Mouse (Mus musculus): ENCODE results near the gene Hdac2. TPM values are rescaled to one million over a fixed set of nuclear protein-coding genes. Genes with fewer than 3 reads are reported as not detected.

Hdac2 gene
- 57.8 and 91.3 TPM in 2 replicates for total RNA-seq (2012; rRNA removed)

- in situ Hi-C loops (cut with MboI; ENCODE audit: low sequenced_read_pairs in 2 of 2, unreplicated experiment in 2 of 2) = no loop called here
- peak; percentile 56 for DNase-seq (ENCODE audit: low read depth, low spot score)
- H3K4me1 ChIP-seq (ENCODE audit: control insufficient read depth in 2 of 2, insufficient read depth in 2 of 2, low read length in 2 of 2, poor library complexity in 1 of 2) = no peaks in the 10 kb centered on the region; a peak in 1 of 4 replicates
- H3K9ac ChIP-seq (ENCODE audit: insufficient read depth, low read depth, low read length, poor library complexity, severe bottlenecking) = peak within 1 kb of the TSS; percentile 84
- peak; percentile 52; the same call in 1 of the 2 replicates for TF ChIP-seq ZC3H11A (IDR thresholded peaks at IDR 0.05; ENCODE audit: borderline replicate concordance, low read depth, low read length)
- TF ChIP-seq ZNF384 (IDR thresholded peaks at IDR 0.05; ENCODE audit: low read depth, low read length) = 0 out of 2 replicates have a peak, but pooled peaks have one; percentile 29
- peak; percentile 29; the same call in 1 of the 2 replicates for TF ChIP-seq CHD2 (IDR thresholded peaks at IDR 0.05; ENCODE audit: low read depth, low read length)
- TF ChIP-seq MAFK (IDR thresholded peaks at IDR 0.05; ENCODE audit: insufficient read depth, low read depth, low read length) = no peak
- H3K4me3 ChIP-seq (ENCODE audit: insufficient read depth in 1 of 2, low read depth in 1 of 2, low read length in 2 of 2, poor library complexity in 1 of 2, severe bottlenecking in 1 of 2) = peak within 1 kb of the TSS; percentile 90 to 98
- H3K27ac ChIP-seq (ENCODE audit: insufficient read depth, low read depth, low read length, poor library complexity, severe bottlenecking) = peak within 1 kb of the TSS; percentile 81
- H3K9me3 ChIP-seq (ENCODE audit: control insufficient read depth, insufficient read depth, low read depth, low read length) = no peaks in the 10 kb centered on the region
- H3K36me3 ChIP-seq (ENCODE audit: control insufficient read depth, insufficient read depth, low read length, poor library complexity, severe bottlenecking) = no peaks in the 10 kb centered on the region
Measured at GRCm38 (mm10) chr10:36974086-36974675, at the start of gene Hdac2. TSS of gene Hdac2 (plus strand) at chr10:36974544.

- TF ChIP-seq CHD2 (IDR thresholded peaks at IDR 0.05; ENCODE audit: low read depth, low read length) = no peak
- TF ChIP-seq MAFK (IDR thresholded peaks at IDR 0.05; ENCODE audit: insufficient read depth, low read depth, low read length) = no peak
- no peak for TF ChIP-seq ZNF384 (IDR thresholded peaks at IDR 0.05; ENCODE audit: low read depth, low read length)
- TF ChIP-seq HCFC1 (IDR thresholded peaks at IDR 0.05; ENCODE audit: borderline replicate concordance, insufficient read depth, low read length) = no peak
- TF ChIP-seq ZC3H11A (IDR thresholded peaks at IDR 0.05; ENCODE audit: borderline replicate concordance, low read depth, low read length) = no peak
- DNase-seq (ENCODE audit: low read depth, low spot score) = no peak
- Histone ChIP-seq H3K9ac (ENCODE audit: insufficient read depth, low read depth, low read length, poor library complexity, severe bottlenecking) (no peak overlapping the region), H3K36me3 (ENCODE audit: control insufficient read depth, insufficient read depth, low read length, poor library complexity, severe bottlenecking) (no peaks in the 10 kb centered on the region), H3K27ac (ENCODE audit: insufficient read depth, low read depth, low read length, poor library complexity, severe bottlenecking) (no peak overlapping the region), H3K4me1 (ENCODE audit: control insufficient read depth in 2 of 2, insufficient read depth in 2 of 2, low read length in 2 of 2, poor library complexity in 1 of 2) (peaks cover 2 to 3% of the 10 kb centered on the region in 2 experiments; a peak in 1 of 4 replicates), H3K9me3 (ENCODE audit: control insufficient read depth, insufficient read depth, low read depth, low read length) (no peaks in the 10 kb centered on the region), H3K4me3 (ENCODE audit: insufficient read depth in 1 of 2, low read depth in 1 of 2, low read length in 2 of 2, poor library complexity in 1 of 2, severe bottlenecking in 1 of 2) (no peak overlapping the region)
- in situ Hi-C loops (cut with MboI; ENCODE audit: low sequenced_read_pairs in 2 of 2, unreplicated experiment in 2 of 2) = no loop called here
Measured at GRCm38 (mm10) chr10:36928212-36928611, 46.1 kb upstream of the Hdac2 start.

- Histone ChIP-seq H3K27ac (ENCODE audit: insufficient read depth, low read depth, low read length, poor library complexity, severe bottlenecking) (peak overlapping the region; percentile 19; the same call in 1 of the 2 replicates), H3K4me3 (ENCODE audit: insufficient read depth in 1 of 2, low read depth in 1 of 2, low read length in 2 of 2, poor library complexity in 1 of 2, severe bottlenecking in 1 of 2) (no peak overlapping the region), H3K36me3 (ENCODE audit: control insufficient read depth, insufficient read depth, low read length, poor library complexity, severe bottlenecking) (no peaks in the 10 kb centered on the region), H3K9ac (ENCODE audit: insufficient read depth, low read depth, low read length, poor library complexity, severe bottlenecking) (no peak overlapping the region), H3K4me1 (ENCODE audit: control insufficient read depth in 2 of 2, insufficient read depth in 2 of 2, low read length in 2 of 2, poor library complexity in 1 of 2) (peaks cover 3 to 12% of the 10 kb centered on the region in 2 experiments), H3K9me3 (ENCODE audit: control insufficient read depth, insufficient read depth, low read depth, low read length) (no peaks in the 10 kb centered on the region)
- TF ChIP-seq HCFC1 (IDR thresholded peaks at IDR 0.05; ENCODE audit: borderline replicate concordance, insufficient read depth, low read length) = no peak
- TF ChIP-seq CHD2 (IDR thresholded peaks at IDR 0.05; ENCODE audit: low read depth, low read length) = 0 out of 2 replicates have a peak, but pooled peaks have one; percentile 12
- TF ChIP-seq ZNF384 (IDR thresholded peaks at IDR 0.05; ENCODE audit: low read depth, low read length) = peak; percentile 89
- peak; percentile 38 for DNase-seq (ENCODE audit: low read depth, low spot score)
- in situ Hi-C loops (cut with MboI; ENCODE audit: low sequenced_read_pairs in 2 of 2, unreplicated experiment in 2 of 2) = no loop called here
Measured at GRCm38 (mm10) chr10:36935863-36936262, 38.5 kb upstream of the Hdac2 start.

GRCm38 (mm10) chr10:36936271-36936670, 38.1 kb upstream of the Hdac2 start:
- Histone ChIP-seq H3K36me3 (ENCODE audit: control insufficient read depth, insufficient read depth, low read length, poor library complexity, severe bottlenecking) (no peaks in the 10 kb centered on the region), H3K9ac (ENCODE audit: insufficient read depth, low read depth, low read length, poor library complexity, severe bottlenecking) (no peak overlapping the region), H3K4me1 (ENCODE audit: control insufficient read depth in 2 of 2, insufficient read depth in 2 of 2, low read length in 2 of 2, poor library complexity in 1 of 2) (peaks cover 3 to 12% of the 10 kb centered on the region in 2 experiments), H3K9me3 (ENCODE audit: control insufficient read depth, insufficient read depth, low read depth, low read length) (no peaks in the 10 kb centered on the region), H3K27ac (ENCODE audit: insufficient read depth, low read depth, low read length, poor library complexity, severe bottlenecking) (peak overlapping the region; percentile 0; the same call in 1 of the 2 replicates), H3K4me3 (ENCODE audit: insufficient read depth in 1 of 2, low read depth in 1 of 2, low read length in 2 of 2, poor library complexity in 1 of 2, severe bottlenecking in 1 of 2) (no peak overlapping the region)
- peak; percentile 34 for DNase-seq (ENCODE audit: low read depth, low spot score)
- no peak for TF ChIP-seq MAFK (IDR thresholded peaks at IDR 0.05; ENCODE audit: insufficient read depth, low read depth, low read length)
- TF ChIP-seq ZC3H11A (IDR thresholded peaks at IDR 0.05; ENCODE audit: borderline replicate concordance, low read depth, low read length) = no peak
- TF ChIP-seq ZNF384 (IDR thresholded peaks at IDR 0.05; ENCODE audit: low read depth, low read length) = no peak
- no peak for TF ChIP-seq HCFC1 (IDR thresholded peaks at IDR 0.05; ENCODE audit: borderline replicate concordance, insufficient read depth, low read length)
- TF ChIP-seq CHD2 (IDR thresholded peaks at IDR 0.05; ENCODE audit: low read depth, low read length) = no peak
- in situ Hi-C loops (cut with MboI; ENCODE audit: low sequenced_read_pairs in 2 of 2, unreplicated experiment in 2 of 2) = no loop called here
